Comparison of ENCODE assay signal across 8 mouse cellular contexts in genomic region chr8:84975434-84975833, GRCm38 (mm10). TPM values are rescaled to one million over a fixed set of nuclear protein-coding genes. Genes with fewer than 3 reads are reported as not detected.
DNase-seq lines count a peak whose midpoint lies in the region; ATAC-seq and TF ChIP-seq lines count a peak whose summit lies in the region.

No protein-coding gene starts in this region.

- no peak overlapping the region for H3K9ac ChIP-seq in forebrain, embryonic 11.5 days (ENCODE audit: low read length)
- no peak overlapping the region for H3K9ac ChIP-seq in hindbrain, embryonic 13.5 days
- H3K9ac ChIP-seq in midbrain, embryonic 13.5 days (replicated peaks), result no peak overlapping the region
- no peak overlapping the region; the same call in 1 of the 2 replicates for H3K9ac ChIP-seq in stomach, embryonic 16.5 days (ENCODE audit: low read length)

- no peak for TF ChIP-seq POLR2A in cerebellum, adult 2 months (IDR thresholded peaks at IDR 0.05; ENCODE audit: borderline replicate concordance, insufficient read depth, low read length)

- no peaks in the 10 kb centered on the region for H3K27me3 ChIP-seq in cerebellum, adult 2 months (ENCODE audit: control insufficient read depth, insufficient read depth, low read length)
- H3K27me3 ChIP-seq in forebrain, embryonic 11.5 days (ENCODE audit: control insufficient read depth, insufficient read depth, low read length), result peaks cover 32% of the 10 kb centered on the region
- peaks cover 17% of the 10 kb centered on the region for H3K27me3 ChIP-seq in hindbrain, embryonic 13.5 days
- peaks cover 27% of the 10 kb centered on the region for H3K27me3 ChIP-seq in limb, embryonic 10.5 days (ENCODE audit: low read depth, poor library complexity, severe bottlenecking)
- peaks cover 30% of the 10 kb centered on the region for H3K27me3 ChIP-seq in midbrain, embryonic 13.5 days
- H3K27me3 ChIP-seq in stomach, embryonic 16.5 days (ENCODE audit: control insufficient read depth, insufficient read depth, low read length), result no peaks in the 10 kb centered on the region

- no peak overlapping the region for H3K27ac ChIP-seq in cerebellum, adult 2 months (ENCODE audit: insufficient read depth, low read length)
- H3K27ac ChIP-seq in forebrain, embryonic 11.5 days (ENCODE audit: low read depth, low read length), result no peak overlapping the region
- H3K27ac ChIP-seq in hindbrain, embryonic 13.5 days, result peak overlapping the region; percentile 62
- H3K27ac ChIP-seq in limb, embryonic 10.5 days, result no peak overlapping the region
- H3K27ac ChIP-seq in midbrain, embryonic 13.5 days, result 0 out of 2 replicates have a peak overlapping the region, but pooled peaks have one; percentile 58
- H3K27ac ChIP-seq in stomach, embryonic 16.5 days (ENCODE audit: low read length), result peak overlapping the region; percentile 94

- TF ChIP-seq CTCF in cerebellum, adult 2 months (IDR thresholded peaks at IDR 0.05; ENCODE audit: borderline replicate concordance, insufficient read depth, low read depth, low read length), result peak; percentile 74; the same call in 1 of the 2 replicates

- ATAC-seq in forebrain, embryonic 11.5 days (replicated peaks; ENCODE audit: low FRiP score), result no peak
- ATAC-seq in hindbrain, embryonic 13.5 days (ENCODE audit: low FRiP score), result no peak
- no peak for ATAC-seq in midbrain, embryonic 13.5 days
- ATAC-seq in stomach, embryonic 16.5 days (ENCODE audit: insufficient read depth, low FRiP score), result no peak

- H3K4me2 ChIP-seq in forebrain, embryonic 11.5 days (ENCODE audit: low read depth, low read length, severe bottlenecking), result peak overlapping the region; percentile 97; the same call in 1 of the 2 replicates
- H3K4me2 ChIP-seq in hindbrain, embryonic 13.5 days, result peak overlapping the region; percentile 91; the same call in 1 of the 2 replicates
- peak overlapping the region; percentile 95 for H3K4me2 ChIP-seq in midbrain, embryonic 13.5 days (replicated peaks)
- peak overlapping the region; percentile 90 for H3K4me2 ChIP-seq in stomach, embryonic 16.5 days (ENCODE audit: low read depth, low read length)

- WGBS in cerebellum, adult 2 months, result 43% methylated on average over 7 of the region's 7 CpGs
- WGBS in forebrain, embryonic 11.5 days, result 29% methylated on average over 7 of the region's 7 CpGs
- WGBS in hindbrain, embryonic 13.5 days, result 36% methylated on average over 7 of the region's 7 CpGs
- WGBS in limb, embryonic 10.5 days, result 33% methylated on average over 7 of the region's 7 CpGs
- 43% methylated on average over 7 of the region's 7 CpGs for WGBS in midbrain, embryonic 13.5 days
- 25% methylated on average over 7 of the region's 7 CpGs for WGBS in stomach, embryonic 16.5 days

- no peaks in the 10 kb centered on the region for H3K9me3 ChIP-seq in forebrain, embryonic 11.5 days (ENCODE audit: control insufficient read depth, low read length)
- H3K9me3 ChIP-seq in hindbrain, embryonic 13.5 days, result no peaks in the 10 kb centered on the region
- no peaks in the 10 kb centered on the region for H3K9me3 ChIP-seq in limb, embryonic 10.5 days (replicated peaks)
- no peaks in the 10 kb centered on the region for H3K9me3 ChIP-seq in midbrain, embryonic 13.5 days
- H3K9me3 ChIP-seq in stomach, embryonic 16.5 days (replicated peaks; ENCODE audit: control insufficient read depth, low read length), result no peaks in the 10 kb centered on the region

- peak in 1 of 2 experiments; percentile 60 for DNase-seq in cerebellum, adult 2 months
- DNase-seq in cerebellum, adult 11 months, result no peak
- DNase-seq in adrenal gland, adult 2 months, result peak; percentile 71
- DNase-seq in forebrain, embryonic 11.5 days (ENCODE audit: low spot score), result peak; percentile 77
- DNase-seq in limb, embryonic 10.5 days (ENCODE audit: low spot score), result peak; percentile 73

- peaks cover 11% of the 10 kb centered on the region; the same call in 1 of the 2 replicates for H3K36me3 ChIP-seq in forebrain, embryonic 11.5 days (ENCODE audit: control insufficient read depth, insufficient read depth, low read length)
- H3K36me3 ChIP-seq in hindbrain, embryonic 13.5 days, result peaks cover 41% of the 10 kb centered on the region
- peaks cover 47% of the 10 kb centered on the region for H3K36me3 ChIP-seq in limb, embryonic 10.5 days
- peaks cover 44% of the 10 kb centered on the region for H3K36me3 ChIP-seq in midbrain, embryonic 13.5 days
- no peaks in the 10 kb centered on the region; the same call in 1 of the 2 replicates for H3K36me3 ChIP-seq in stomach, embryonic 16.5 days (ENCODE audit: control insufficient read depth, insufficient read depth, low read length)

- no peak overlapping the region for H3K4me3 ChIP-seq in cerebellum, adult 2 months (replicated peaks; ENCODE audit: insufficient read depth, low read depth, low read length)
- H3K4me3 ChIP-seq in forebrain, embryonic 11.5 days (ENCODE audit: low read depth, low read length), result no peak overlapping the region
- no peak overlapping the region for H3K4me3 ChIP-seq in hindbrain, embryonic 13.5 days
- peak overlapping the region; percentile 63 for H3K4me3 ChIP-seq in limb, embryonic 10.5 days
- peak overlapping the region; percentile 53; the same call in 1 of the 2 replicates for H3K4me3 ChIP-seq in midbrain, embryonic 13.5 days (replicated peaks)
- H3K4me3 ChIP-seq in stomach, embryonic 16.5 days (replicated peaks; ENCODE audit: low read length), result peak overlapping the region; percentile 72; the same call in 1 of the 2 replicates

- H3K4me1 ChIP-seq in cerebellum, adult 2 months (ENCODE audit: control insufficient read depth, insufficient read depth, low read length), result no peaks in the 10 kb centered on the region; the same call in 1 of the 2 replicates
- peaks cover 33% of the 10 kb centered on the region for H3K4me1 ChIP-seq in forebrain, embryonic 11.5 days (replicated peaks; ENCODE audit: control insufficient read depth, insufficient read depth, low read length)
- peaks cover 79% of the 10 kb centered on the region for H3K4me1 ChIP-seq in hindbrain, embryonic 13.5 days (replicated peaks)
- H3K4me1 ChIP-seq in limb, embryonic 10.5 days, result peaks cover 67% of the 10 kb centered on the region
- H3K4me1 ChIP-seq in midbrain, embryonic 13.5 days (replicated peaks), result peaks cover 77% of the 10 kb centered on the region
- H3K4me1 ChIP-seq in stomach, embryonic 16.5 days (ENCODE audit: control insufficient read depth, insufficient read depth, low read length), result peaks cover 38% of the 10 kb centered on the region

RNA-seq across cellular contexts. Expression of gene Junb, which starts 3.1 kb away (rescaled TPM):
- polyA plus RNA-seq in cerebellum, adult 2 months (2012; rRNA removed), result 12.8 and 13.5 TPM in 2 replicates
- 10 to 100 TPM; 37.0 to 90.7 TPM for total RNA-seq in adrenal gland, adult 2 months (2021)
- polyA plus RNA-seq in adrenal gland, adult 2 months (2012; rRNA removed), result 78.9 and 91.4 TPM in 2 replicates
- polyA plus RNA-seq in forebrain, embryonic 11.5 days (2014; fragmentation: Nextera tagmentation; extraction: Ambion mirVana), result 5.2 and 5.8 TPM in 2 replicates
- polyA plus RNA-seq in hindbrain, embryonic 13.5 days (2015; fragmentation: Nextera tagmentation; extraction: Ambion mirVana), result 5.2 and 5.9 TPM in 2 replicates
- 9.9 and 14.4 TPM in 2 replicates for polyA plus RNA-seq in limb, embryonic 10.5 days (2016; fragmentation: Nextera tagmentation; extraction: Ambion mirVana)
- polyA plus RNA-seq in midbrain, embryonic 13.5 days (2015; fragmentation: Nextera tagmentation; extraction: Ambion mirVana), result 3.5 and 6.1 TPM in 2 replicates
- 21.6 and 25.8 TPM in 2 replicates for polyA plus RNA-seq in stomach, embryonic 16.5 days (2015; fragmentation: Nextera tagmentation; extraction: Ambion mirVana)

RNA-seq across cellular contexts. Expression of gene Rnaseh2a, which starts 5.9 kb away (rescaled TPM):
- polyA plus RNA-seq in cerebellum, adult 2 months (2012; rRNA removed), result 58.7 and 61.5 TPM in 2 replicates
- total RNA-seq in adrenal gland, adult 2 months (2021), result 100 to 1,000 TPM in 1 of 2 experiments, 10 to 100 TPM in 1; 87.7 to 112 TPM
- 61.7 and 76.6 TPM in 2 replicates for polyA plus RNA-seq in adrenal gland, adult 2 months (2012; rRNA removed)
- polyA plus RNA-seq in forebrain, embryonic 11.5 days (2014; fragmentation: Nextera tagmentation; extraction: Ambion mirVana), result 128 and 147 TPM in 2 replicates
- polyA plus RNA-seq in hindbrain, embryonic 13.5 days (2015; fragmentation: Nextera tagmentation; extraction: Ambion mirVana), result 61.4 and 62.1 TPM in 2 replicates
- polyA plus RNA-seq in limb, embryonic 10.5 days (2016; fragmentation: Nextera tagmentation; extraction: Ambion mirVana), result 156 and 168 TPM in 2 replicates
- 66.5 and 68.6 TPM in 2 replicates for polyA plus RNA-seq in midbrain, embryonic 13.5 days (2015; fragmentation: Nextera tagmentation; extraction: Ambion mirVana)
- 97.5 and 108 TPM in 2 replicates for polyA plus RNA-seq in stomach, embryonic 16.5 days (2015; fragmentation: Nextera tagmentation; extraction: Ambion mirVana)

RNA-seq across cellular contexts. Expression of gene Prdx2, which starts 6.0 kb away (rescaled TPM):
- 345 and 351 TPM in 2 replicates for polyA plus RNA-seq in cerebellum, adult 2 months (2012; rRNA removed)
- total RNA-seq in adrenal gland, adult 2 months (2021), result 100 to 1,000 TPM; 671 to 700 TPM
- polyA plus RNA-seq in adrenal gland, adult 2 months (2012; rRNA removed), result 181 and 240 TPM in 2 replicates
- polyA plus RNA-seq in forebrain, embryonic 11.5 days (2014; fragmentation: Nextera tagmentation; extraction: Ambion mirVana), result 1,226 and 1,312 TPM in 2 replicates
- polyA plus RNA-seq in hindbrain, embryonic 13.5 days (2015; fragmentation: Nextera tagmentation; extraction: Ambion mirVana), result 1,362 and 1,388 TPM in 2 replicates
- 1,175 and 1,260 TPM in 2 replicates for polyA plus RNA-seq in limb, embryonic 10.5 days (2016; fragmentation: Nextera tagmentation; extraction: Ambion mirVana)
- polyA plus RNA-seq in midbrain, embryonic 13.5 days (2015; fragmentation: Nextera tagmentation; extraction: Ambion mirVana), result 1,603 and 1,658 TPM in 2 replicates
- 584 and 593 TPM in 2 replicates for polyA plus RNA-seq in stomach, embryonic 16.5 days (2015; fragmentation: Nextera tagmentation; extraction: Ambion mirVana)

RNA-seq across cellular contexts. Expression of gene Gm49661, which starts 6.2 kb away (rescaled TPM):
- not detected in 2 replicates for polyA plus RNA-seq in cerebellum, adult 2 months (2012; rRNA removed)
- total RNA-seq in adrenal gland, adult 2 months (2021), result 1 to 10 TPM; 2.1 to 2.4 TPM
- 2.1 TPM in 1 of 2 replicates, not detected in the other for polyA plus RNA-seq in adrenal gland, adult 2 months (2012; rRNA removed)
- not detected in 2 replicates for polyA plus RNA-seq in forebrain, embryonic 11.5 days (2014; fragmentation: Nextera tagmentation; extraction: Ambion mirVana)
- polyA plus RNA-seq in hindbrain, embryonic 13.5 days (2015; fragmentation: Nextera tagmentation; extraction: Ambion mirVana), result not detected in 2 replicates
- polyA plus RNA-seq in limb, embryonic 10.5 days (2016; fragmentation: Nextera tagmentation; extraction: Ambion mirVana), result not detected in 2 replicates
- not detected in 2 replicates for polyA plus RNA-seq in midbrain, embryonic 13.5 days (2015; fragmentation: Nextera tagmentation; extraction: Ambion mirVana)
- not detected in 2 replicates for polyA plus RNA-seq in stomach, embryonic 16.5 days (2015; fragmentation: Nextera tagmentation; extraction: Ambion mirVana)

RNA-seq across cellular contexts. Expression of gene Hook2, which starts 15.0 kb away (rescaled TPM):
- polyA plus RNA-seq in cerebellum, adult 2 months (2012; rRNA removed), result 14.1 and 14.2 TPM in 2 replicates
- 1 to 10 TPM; 6.1 to 6.2 TPM for total RNA-seq in adrenal gland, adult 2 months (2021)
- polyA plus RNA-seq in adrenal gland, adult 2 months (2012; rRNA removed), result 6.5 and 6.7 TPM in 2 replicates
- polyA plus RNA-seq in forebrain, embryonic 11.5 days (2014; fragmentation: Nextera tagmentation; extraction: Ambion mirVana), result 14.8 and 15.5 TPM in 2 replicates
- polyA plus RNA-seq in hindbrain, embryonic 13.5 days (2015; fragmentation: Nextera tagmentation; extraction: Ambion mirVana), result 25.1 and 25.5 TPM in 2 replicates
- polyA plus RNA-seq in limb, embryonic 10.5 days (2016; fragmentation: Nextera tagmentation; extraction: Ambion mirVana), result 16.0 and 19.1 TPM in 2 replicates
- 23.5 and 23.8 TPM in 2 replicates for polyA plus RNA-seq in midbrain, embryonic 13.5 days (2015; fragmentation: Nextera tagmentation; extraction: Ambion mirVana)
- polyA plus RNA-seq in stomach, embryonic 16.5 days (2015; fragmentation: Nextera tagmentation; extraction: Ambion mirVana), result 50.0 TPM in 2 replicates

Comparison
In these comparisons a context has a peak if more than half of its experiments do, and no peak if none do; other contexts are left out.
1. H3K27ac ChIP-seq: peak in hindbrain, embryonic 13.5 days (single experiment), midbrain, embryonic 13.5 days (single experiment) and stomach, embryonic 16.5 days (single experiment); none in cerebellum, adult 2 months (single experiment), forebrain, embryonic 11.5 days (single experiment) and limb, embryonic 10.5 days (single experiment).
2. H3K4me3 ChIP-seq: peak in limb, embryonic 10.5 days (single experiment), midbrain, embryonic 13.5 days (single experiment) and stomach, embryonic 16.5 days (single experiment); none in cerebellum, adult 2 months (single experiment), forebrain, embryonic 11.5 days (single experiment) and hindbrain, embryonic 13.5 days (single experiment).
3. Peak in every context shown above with its lines, with median percentiles within 50 percentile points of each other: H3K4me2 ChIP-seq.